Mouse (Mus musculus) stomach, postnatal 0 days (tissue): ENCODE data around the gene Apof.

Experiments used
- CTCF ChIP-seq: IDR thresholded peaks from 2 replicates; pipeline ENCODE4 v1.5.1; 2016; ENCODE audit warnings: antibody characterized with exemption, low read depth, mild to moderate bottlenecking, moderate library complexity
- EP300 ChIP-seq: optimal IDR thresholded peaks from 2 replicates; pipeline ENCODE3; 2016; ENCODE audit warnings: antibody characterized with exemption

GRCm38 (mm10) chr10:128231697-128232419 is 36.6 kb upstream of the Apof start, which contains the start of gene Timeless:
- TF ChIP-seq CTCF: no peak
- no peak for TF ChIP-seq EP300
